Mouse (Mus musculus): ENCODE measurements around the gene Ninj2. TPM values are rescaled to one million over a fixed set of nuclear protein-coding genes. Genes with fewer than 3 reads are reported as not detected.
"Not testable (repeated sequence)": the region's sequence is repeated elsewhere in the genome, so short reads cannot be mapped to it uniquely, and the experiment has no call there.

The Ninj2 gene
- polyA plus RNA-seq, 1 experiment = not detected

- Histone ChIP-seq H3K4me1 (peaks cover 17% of the 10 kb centered on the region), H3K27me3 (replicated peaks) (peaks cover 4% of the 10 kb centered on the region), H3K9me3 (peaks cover 16% of the 10 kb centered on the region), H3K36me3 (replicated peaks; ENCODE audit: low read length) (no peaks in the 10 kb centered on the region), H3K4me3 (replicated peaks) (no peak overlapping the region)
- TF ChIP-seq GATA1 (IDR thresholded peaks at IDR 0.05; ENCODE audit: borderline replicate concordance, low read length) = no peak
- no peak for TF ChIP-seq FLI1 (IDR thresholded peaks at IDR 0.05; ENCODE audit: low read length)
These were observed 20.5 kb upstream of the Ninj2 start for GRCm38 (mm10) chr6:120072630-120073029.

GRCm38 (mm10) chr6:120076619-120077450 lies 16.3 kb upstream of the Ninj2 start:
- Histone ChIP-seq H3K4me1 (peaks cover 22% of the 10 kb centered on the region), H3K27me3 (replicated peaks) (no peaks in the 10 kb centered on the region), H3K9me3 (no peaks in the 10 kb centered on the region), H3K36me3 (replicated peaks; ENCODE audit: low read length) (no peaks in the 10 kb centered on the region), H3K4me3 (replicated peaks) (no peak overlapping the region)
- no peak for TF ChIP-seq GATA1 (IDR thresholded peaks at IDR 0.05; ENCODE audit: borderline replicate concordance, low read length)
- no peak for TF ChIP-seq FLI1 (IDR thresholded peaks at IDR 0.05; ENCODE audit: low read length)

- TF ChIP-seq FLI1 (IDR thresholded peaks at IDR 0.05; ENCODE audit: low read length) (no peak), GATA1 (IDR thresholded peaks at IDR 0.05; ENCODE audit: borderline replicate concordance, low read length) (no peak)
- H3K4me3 ChIP-seq (replicated peaks) = no peak overlapping the region
These were observed 13.6 kb upstream of the Ninj2 start for GRCm38 (mm10) chr6:120079547-120079946.

GRCm38 (mm10) chr6:120081516-120081915 lies 11.6 kb upstream of the Ninj2 start:
- Histone ChIP-seq H3K36me3 (replicated peaks; ENCODE audit: low read length) (no peaks in the 10 kb centered on the region), H3K4me1 (peaks cover 50% of the 10 kb centered on the region), H3K9me3 (no peaks in the 10 kb centered on the region), H3K4me3 (replicated peaks) (no peak overlapping the region), H3K27me3 (replicated peaks) (no peaks in the 10 kb centered on the region)
- TF ChIP-seq GATA1 (IDR thresholded peaks at IDR 0.05; ENCODE audit: borderline replicate concordance, low read length) (no peak), FLI1 (IDR thresholded peaks at IDR 0.05; ENCODE audit: low read length) (no peak)

More at GRCm38 (mm10) chr6:120079547-120079946, 13.6 kb upstream of the Ninj2 start:
- Histone ChIP-seq H3K27me3 (replicated peaks) (no peaks in the 10 kb centered on the region), H3K9me3 (no peaks in the 10 kb centered on the region), H3K4me1 (peaks cover 46% of the 10 kb centered on the region), H3K36me3 (replicated peaks; ENCODE audit: low read length) (no peaks in the 10 kb centered on the region)

- H3K4me3 ChIP-seq (replicated peaks) = no peak overlapping the region
- H3K36me3 ChIP-seq (replicated peaks; ENCODE audit: low read length) = no peaks in the 10 kb centered on the region
- no peaks in the 10 kb centered on the region for H3K9me3 ChIP-seq
- peaks cover 41% of the 10 kb centered on the region for H3K4me1 ChIP-seq
- no peak for TF ChIP-seq GATA1 (IDR thresholded peaks at IDR 0.05; ENCODE audit: borderline replicate concordance, low read length)
- TF ChIP-seq FLI1 (IDR thresholded peaks at IDR 0.05; ENCODE audit: low read length) = no peak
- H3K27me3 ChIP-seq (replicated peaks) = no peaks in the 10 kb centered on the region
These were observed 10.7 kb upstream of the Ninj2 start for GRCm38 (mm10) chr6:120082251-120082950.

GRCm38 (mm10) chr6:120082951-120083411 lies 10.2 kb upstream of the Ninj2 start:
- no peaks in the 10 kb centered on the region for H3K27me3 ChIP-seq (replicated peaks)
- H3K4me3 ChIP-seq (replicated peaks) = peak overlapping the region; percentile 64
- H3K4me1 ChIP-seq = peaks cover 39% of the 10 kb centered on the region
- no peaks in the 10 kb centered on the region for H3K9me3 ChIP-seq
- TF ChIP-seq FLI1 (IDR thresholded peaks at IDR 0.05; ENCODE audit: low read length) (no peak), GATA1 (IDR thresholded peaks at IDR 0.05; ENCODE audit: borderline replicate concordance, low read length) (no peak)
- H3K36me3 ChIP-seq (replicated peaks; ENCODE audit: low read length) = no peaks in the 10 kb centered on the region

GRCm38 (mm10) chr6:120083442-120083841 lies 9.7 kb upstream of the Ninj2 start:
- Histone ChIP-seq H3K4me3 (replicated peaks) (peak overlapping the region; percentile 28), H3K36me3 (replicated peaks; ENCODE audit: low read length) (no peaks in the 10 kb centered on the region), H3K27me3 (replicated peaks) (no peaks in the 10 kb centered on the region), H3K4me1 (peaks cover 39% of the 10 kb centered on the region), H3K9me3 (no peaks in the 10 kb centered on the region)
- TF ChIP-seq GATA1 (IDR thresholded peaks at IDR 0.05; ENCODE audit: borderline replicate concordance, low read length) = no peak
- no peak for TF ChIP-seq FLI1 (IDR thresholded peaks at IDR 0.05; ENCODE audit: low read length)

- H3K4me3 ChIP-seq (replicated peaks) = no peak overlapping the region
- H3K4me1 ChIP-seq = peaks cover 39% of the 10 kb centered on the region
- H3K9me3 ChIP-seq = no peaks in the 10 kb centered on the region
- no peaks in the 10 kb centered on the region for H3K36me3 ChIP-seq (replicated peaks; ENCODE audit: low read length)
- no peak for TF ChIP-seq GATA1 (IDR thresholded peaks at IDR 0.05; ENCODE audit: borderline replicate concordance, low read length)
- no peak for TF ChIP-seq FLI1 (IDR thresholded peaks at IDR 0.05; ENCODE audit: low read length)
- H3K27me3 ChIP-seq (replicated peaks) = no peaks in the 10 kb centered on the region
These were observed 8.2 kb upstream of the Ninj2 start for GRCm38 (mm10) chr6:120084983-120085382.

GRCm38 (mm10) chr6:120085832-120086231 lies 7.3 kb upstream of the Ninj2 start:
- Histone ChIP-seq H3K36me3 (replicated peaks; ENCODE audit: low read length) (no peaks in the 10 kb centered on the region), H3K4me1 (peaks cover 40% of the 10 kb centered on the region), H3K9me3 (no peaks in the 10 kb centered on the region), H3K4me3 (replicated peaks) (no peak overlapping the region), H3K27me3 (replicated peaks) (no peaks in the 10 kb centered on the region)
- TF ChIP-seq GATA1 (IDR thresholded peaks at IDR 0.05; ENCODE audit: borderline replicate concordance, low read length) = no peak
- no peak for TF ChIP-seq FLI1 (IDR thresholded peaks at IDR 0.05; ENCODE audit: low read length)

- H3K4me3 ChIP-seq (replicated peaks); H3K9me3 ChIP-seq; H3K36me3 ChIP-seq (replicated peaks; ENCODE audit: low read length); H3K27me3 ChIP-seq (replicated peaks): not testable (repeated sequence)
- peaks cover 42% of the 10 kb centered on the region for H3K4me1 ChIP-seq
These were observed 6.1 kb upstream of the Ninj2 start for GRCm38 (mm10) chr6:120087041-120087440.

All from megakaryocyte, embryonic 14.5 days (primary cell).